Mouse (Mus musculus): Measurements from ENCODE around the gene Cald1. TPM values are rescaled to one million over a fixed set of nuclear protein-coding genes. Genes with fewer than 3 reads are reported as not detected.

The Cald1 gene
- total RNA-seq, 4 experiments from 2014 or later, result 38.7 to 48.1 (median 43.9) TPM

- no peak for DNase-seq (ENCODE audit: low spot score)
Measured at GRCm38 (mm10) chr6:34668739-34669254, 70.5 kb downstream of the Cald1 start.

- DNase-seq (ENCODE audit: low spot score), result no peak
Measured at GRCm38 (mm10) chr6:34671355-34671754, 73.1 kb downstream of the Cald1 start.

GRCm38 (mm10) chr6:34674416-34674815 lies 76.1 kb downstream of the Cald1 start:
- no peak for DNase-seq (ENCODE audit: low spot score)

- DNase-seq (ENCODE audit: low spot score), result no peak
Measured at GRCm38 (mm10) chr6:34674897-34675296, 76.6 kb downstream of the Cald1 start.

DNA sequence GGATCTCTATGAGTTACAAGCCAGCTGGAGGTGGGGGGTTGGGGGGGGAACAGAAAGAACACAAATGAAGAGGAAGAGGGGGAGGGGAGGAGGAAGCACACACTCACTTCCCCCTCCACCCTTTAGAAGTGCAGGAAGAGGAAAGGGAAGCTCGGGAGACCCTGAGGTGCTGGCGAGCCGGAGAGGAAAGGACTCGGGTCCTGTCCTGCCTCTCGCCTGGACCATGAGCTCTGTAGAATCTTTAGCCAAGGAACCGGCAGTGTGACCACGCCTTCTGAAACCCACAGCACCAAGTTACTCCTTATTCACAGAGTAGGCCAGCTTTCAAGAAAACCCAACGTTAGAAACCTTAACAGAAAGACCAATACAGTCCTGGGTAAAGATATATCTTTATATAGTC lies 83.8 kb downstream of the Cald1 start:
- DNase-seq (ENCODE audit: low spot score), result no peak

DNA sequence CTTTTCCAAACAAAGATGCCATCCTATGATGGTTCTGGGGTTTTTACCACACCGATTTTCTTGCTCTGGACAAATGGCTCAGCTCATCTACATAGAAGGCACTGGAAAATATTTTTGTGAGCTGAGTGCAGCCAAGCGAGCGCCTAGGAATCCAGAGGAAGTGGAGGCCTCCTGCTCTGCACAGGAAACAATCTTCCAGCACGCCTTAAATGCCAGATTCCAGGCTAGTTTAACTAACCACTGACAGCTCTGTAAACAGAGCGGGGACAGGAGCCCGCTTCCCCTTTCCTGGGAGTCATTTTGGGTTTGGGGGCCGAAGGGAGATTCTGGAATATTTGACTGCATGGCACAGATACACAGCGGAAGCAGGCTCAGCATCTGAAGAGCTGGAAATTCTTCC lies 86.6 kb downstream of the Cald1 start:
- peak; percentile 45 for DNase-seq (ENCODE audit: low spot score)

DNA sequence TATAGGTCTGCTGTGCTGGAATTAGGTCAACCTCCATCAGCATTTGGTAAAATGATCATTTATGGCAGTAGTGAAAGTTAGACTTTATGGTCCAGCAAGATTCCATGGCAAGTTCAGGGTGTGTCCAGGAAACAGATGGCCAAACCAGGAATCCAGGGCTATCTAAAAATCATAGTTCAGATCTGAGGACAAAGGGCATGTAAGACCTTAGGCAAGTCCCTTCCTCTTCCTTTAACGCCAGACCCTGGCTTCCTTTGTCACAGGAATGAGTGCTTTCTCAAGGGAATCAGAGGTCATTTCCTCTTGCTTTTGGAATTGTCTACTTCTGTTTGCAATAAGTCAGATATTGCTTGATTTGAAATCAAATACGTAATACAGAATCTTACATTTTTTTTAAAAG lies 90.7 kb downstream of the Cald1 start:
- DNase-seq (ENCODE audit: low spot score), result peak; percentile 65

- no peak for DNase-seq (ENCODE audit: low spot score)
Measured at GRCm38 (mm10) chr6:34691416-34691815, 93.1 kb downstream of the Cald1 start.

GRCm38 (mm10) chr6:34694096-34694495 lies 95.8 kb downstream of the Cald1 start:
- DNase-seq (ENCODE audit: low spot score), result no peak

- DNase-seq (ENCODE audit: low spot score), result no peak
Measured at GRCm38 (mm10) chr6:34703421-34704120, 105.3 kb downstream of the Cald1 start.

- DNase-seq (ENCODE audit: low spot score), result no peak
Measured at GRCm38 (mm10) chr6:34707521-34707920, 109.2 kb downstream of the Cald1 start.

DNA sequence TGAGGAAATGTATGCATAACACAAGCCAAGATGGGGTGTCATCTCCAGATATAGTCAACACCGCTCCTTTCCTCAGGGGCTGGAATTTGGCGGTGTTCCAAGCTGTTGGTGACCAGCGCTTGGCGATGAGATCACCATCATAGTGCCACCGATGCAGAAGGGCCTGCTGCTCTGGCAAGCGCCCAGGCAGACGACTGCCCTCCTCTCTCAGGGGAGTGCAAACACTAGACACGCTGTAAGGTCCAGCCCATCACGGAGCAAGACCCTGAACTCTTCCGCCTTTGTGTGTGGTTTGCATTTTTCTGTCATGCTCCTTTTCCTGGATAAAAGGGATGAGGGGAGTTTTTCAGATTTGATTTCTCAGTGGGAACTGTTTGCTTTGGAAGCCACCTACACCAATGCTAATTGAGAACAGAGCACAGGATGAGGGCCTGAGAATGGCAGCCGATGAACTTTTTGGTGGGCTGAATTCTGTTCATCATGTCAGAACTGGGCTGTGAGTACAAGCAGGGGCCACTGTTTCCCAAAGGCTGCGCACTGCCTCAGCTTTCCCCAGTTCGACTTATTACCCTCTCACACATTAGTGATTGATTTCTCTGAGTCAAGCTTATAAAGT lies 110.5 kb downstream of the Cald1 start:
- DNase-seq (ENCODE audit: low spot score), result no peak

DNA sequence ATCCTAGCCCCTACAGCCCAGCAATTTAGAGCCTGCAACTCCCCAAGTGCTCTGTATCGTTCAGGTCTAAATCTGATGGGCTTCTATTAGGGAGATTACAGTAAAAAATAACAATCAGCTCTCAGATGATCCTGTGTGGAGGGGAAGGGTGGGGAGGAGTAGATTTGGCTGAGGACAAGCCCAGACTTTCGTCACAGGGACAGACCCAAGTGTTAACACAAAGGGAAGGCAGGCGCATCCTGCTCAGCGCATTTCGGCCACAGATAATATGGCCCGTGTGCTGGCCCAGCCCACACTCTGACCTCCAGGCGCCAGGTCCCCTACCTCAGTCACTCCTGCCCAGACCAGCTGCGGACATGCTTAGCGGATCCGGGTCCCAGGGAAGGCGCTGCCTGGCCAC lies 111.0 kb downstream of the Cald1 start:
- peak; percentile 78 for DNase-seq (ENCODE audit: low spot score)

DNA sequence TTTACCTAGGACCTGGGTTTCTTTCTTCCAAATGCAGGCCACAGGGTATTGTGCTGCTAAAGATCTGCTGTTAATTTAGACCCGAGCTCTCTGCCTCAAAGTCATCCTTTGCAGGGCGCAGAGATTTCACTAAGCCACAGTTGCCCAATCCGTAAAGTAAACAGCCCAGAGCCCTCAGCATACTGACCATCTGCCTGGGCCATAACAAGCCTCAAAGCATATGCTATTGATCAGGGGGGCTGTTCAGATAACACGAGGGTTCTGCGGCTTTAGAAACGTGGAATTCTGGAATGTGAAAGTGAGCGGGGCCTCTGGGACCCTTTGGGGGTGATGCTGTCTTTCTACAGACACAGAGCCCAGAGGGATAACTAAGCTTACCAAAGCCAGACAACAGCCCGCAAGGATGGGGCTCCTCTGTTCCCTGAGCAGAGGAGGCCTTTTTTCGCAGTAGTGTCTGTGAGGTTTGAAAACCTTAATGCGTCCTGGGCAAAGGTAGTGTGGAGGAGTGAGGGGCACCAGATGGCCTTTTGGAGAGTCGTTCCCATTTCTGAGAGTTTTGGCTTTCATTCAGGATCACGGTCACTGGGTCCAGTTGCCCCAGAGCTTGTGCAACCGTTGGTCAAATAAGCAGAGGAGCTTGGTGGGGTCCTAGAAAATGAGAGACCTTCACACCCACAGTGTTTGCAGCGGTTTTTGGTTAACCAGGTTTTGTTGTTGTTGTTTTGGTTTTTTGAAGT lies 111.8 kb downstream of the Cald1 start:
- no peak for DNase-seq (ENCODE audit: low spot score)

- no peak for DNase-seq (ENCODE audit: low spot score)
Measured at GRCm38 (mm10) chr6:34710848-34711247, 112.5 kb downstream of the Cald1 start.

DNA sequence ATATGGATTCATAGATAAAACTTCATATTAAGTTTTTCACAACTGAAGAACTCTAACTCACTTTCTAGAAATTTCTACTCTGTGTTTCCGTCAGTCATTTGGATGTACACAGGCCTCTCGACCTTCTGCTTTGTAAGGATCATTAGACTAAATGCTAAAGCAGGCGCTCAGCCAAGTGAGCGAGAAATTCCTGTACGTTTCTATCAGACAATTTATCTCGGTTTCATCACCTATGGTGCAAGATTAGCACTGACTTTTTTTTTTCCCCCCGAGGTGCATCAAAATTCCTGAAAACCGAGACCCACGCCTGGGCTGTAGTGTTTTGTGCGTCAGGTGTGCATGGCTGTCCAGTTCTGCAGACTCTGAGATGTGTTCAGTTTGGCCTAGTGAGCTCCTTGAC lies 113.3 kb downstream of the Cald1 start:
- DNase-seq (ENCODE audit: low spot score), result no peak

DNA sequence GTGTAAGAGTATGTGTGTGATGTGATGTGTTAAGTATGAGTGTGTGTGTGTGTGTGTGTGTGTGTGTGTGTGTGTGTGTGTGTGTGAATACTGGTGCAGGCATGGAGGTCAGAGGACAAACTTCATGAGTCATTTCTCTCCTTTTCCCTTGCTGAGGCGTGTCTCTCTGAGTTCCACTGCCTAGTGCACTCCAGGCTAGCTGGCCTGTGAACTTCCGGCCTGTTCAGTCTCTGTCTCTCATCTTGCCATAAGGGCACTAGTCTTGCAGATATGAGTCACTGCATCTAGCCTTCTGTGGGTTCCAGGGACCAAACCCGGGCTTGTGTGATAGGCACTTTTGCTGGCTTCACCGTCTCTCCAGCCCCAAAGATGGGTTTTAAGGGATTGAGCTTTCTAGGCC lies 114.9 kb downstream of the Cald1 start:
- DNase-seq (ENCODE audit: low spot score), result no peak

DNA sequence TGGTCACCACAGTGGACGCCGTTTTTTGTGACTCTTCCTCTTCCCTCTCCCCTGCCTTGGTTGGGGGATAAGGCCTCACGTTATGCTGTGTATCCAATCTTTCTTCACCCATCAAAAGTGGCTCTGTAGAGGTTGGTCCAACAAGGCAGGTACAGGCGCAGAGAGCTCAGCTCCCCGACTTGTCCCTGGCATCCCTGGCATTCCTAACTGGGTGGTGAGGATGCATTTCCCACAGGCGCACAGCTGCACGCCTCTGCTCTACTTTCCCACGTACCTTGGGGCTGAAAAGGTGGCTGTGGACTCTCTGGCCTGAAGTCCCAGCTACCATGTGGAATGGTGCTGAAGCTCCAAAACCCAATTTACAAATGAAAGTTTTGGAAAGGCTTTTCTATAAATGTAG lies 115.5 kb downstream of the Cald1 start:
- no peak for DNase-seq (ENCODE audit: low spot score)

DNA sequence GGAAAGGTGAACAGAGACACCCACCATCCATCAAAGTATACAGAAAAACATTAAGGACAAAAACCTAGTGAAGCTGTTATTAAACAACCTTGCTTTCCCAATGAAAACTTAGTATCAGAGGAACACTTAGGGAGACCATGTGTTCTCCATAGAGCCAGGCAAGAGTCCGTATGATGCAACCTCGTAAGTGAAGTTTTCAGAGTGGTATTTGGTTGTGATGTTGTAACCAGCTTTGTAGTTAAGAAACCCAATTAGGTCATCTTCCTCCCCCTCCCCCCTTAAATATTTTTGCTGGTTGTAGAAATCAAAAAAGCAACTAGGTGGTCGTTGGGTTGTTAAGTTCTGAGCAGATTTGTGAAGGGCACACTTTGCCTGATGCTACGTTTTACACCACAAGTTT lies 116.3 kb downstream of the Cald1 start:
- no peak for DNase-seq (ENCODE audit: low spot score)

- DNase-seq (ENCODE audit: low spot score), result no peak
Measured at GRCm38 (mm10) chr6:34716206-34716887, 118.0 kb downstream of the Cald1 start.

GRCm38 (mm10) chr6:34716888-34717635 lies 118.8 kb downstream of the Cald1 start:
- DNase-seq (ENCODE audit: low spot score), result no peak

Measured in heart, adult 8-10 months (tissue).